Mouse (Mus musculus) heart, postnatal 0 days (tissue): ENCODE measurements around the gene Ribc1.

Experiments used
- CTCF ChIP-seq: IDR thresholded peaks from 2 replicates; pipeline ENCODE4 v1.5.1; 2016; ENCODE audit warnings: antibody characterized with exemption, control low read depth, low read depth
- EP300 ChIP-seq: IDR thresholded peaks from 2 replicates; pipeline ENCODE4 v1.6.1; 2016; ENCODE audit warnings: antibody characterized with exemption, low read depth

GRCm38 (mm10) chrX:152002865-152003264 is 13.2 kb downstream of the Ribc1 start:
- TF ChIP-seq EP300 (no peak), CTCF (no peak)
